In genomic region chr5:15673989-15674388, GRCm38 (mm10) we compare ENCODE assay signal across 17 mouse cellular contexts. TPM values are rescaled to one million over a fixed set of nuclear protein-coding genes. Genes with fewer than 3 reads are reported as not detected.
DNase-seq lines count a peak whose midpoint lies in the region; ATAC-seq lines count a peak whose summit lies in the region.
"Not testable (repeated sequence)": the region's sequence is repeated elsewhere in the genome, so short reads cannot be mapped to it uniquely, and the experiment has no call there.
"Had no signal": no experiment of that assay in that cellular context is flagged by ENCODE, and none has a peak within 500 bp of the region (broad histone marks: within the 10 kb centered on the region; RNA-seq: fewer than 3 reads in every experiment).

No protein-coding gene starts in this region.

- DNase-seq in hindbrain, embryonic 14.5 days (ENCODE audit: low spot score); midbrain, embryonic 11.5 days (ENCODE audit: low spot score, missing footprints); neural tube, embryonic 11.5 days (ENCODE audit: low spot score): not testable (repeated sequence)

- H3K27me3 ChIP-seq in forebrain, embryonic 12.5 days; heart, embryonic 12.5 days (replicated peaks); hindbrain, embryonic 14.5 days (ENCODE audit: control insufficient read depth, insufficient read depth, low read length); midbrain, embryonic 11.5 days (ENCODE audit: control insufficient read depth, insufficient read depth, low read length); neural tube, embryonic 11.5 days (ENCODE audit: control insufficient read depth, insufficient read depth, low read length): not testable (repeated sequence)

- not testable (repeated sequence) for H3K4me3 ChIP-seq in forebrain, embryonic 12.5 days (replicated peaks); heart, embryonic 12.5 days; hindbrain, embryonic 14.5 days (replicated peaks; ENCODE audit: low read length); midbrain, embryonic 11.5 days (ENCODE audit: low read depth, low read length); neural tube, embryonic 11.5 days (ENCODE audit: low read depth, low read length)

- H3K9me3 ChIP-seq in forebrain, embryonic 12.5 days = peaks cover 13% of the 10 kb centered on the region
- H3K9me3 ChIP-seq in heart, embryonic 12.5 days (replicated peaks) = peaks cover 19% of the 10 kb centered on the region
- H3K9me3 ChIP-seq in hindbrain, embryonic 14.5 days (ENCODE audit: control insufficient read depth, low read length) = peaks cover 21% of the 10 kb centered on the region
- peaks cover 11% of the 10 kb centered on the region; the same call in 1 of the 2 replicates for H3K9me3 ChIP-seq in midbrain, embryonic 11.5 days (ENCODE audit: control insufficient read depth, low read length)
- not testable (repeated sequence) for H3K9me3 ChIP-seq in neural tube, embryonic 11.5 days (ENCODE audit: control insufficient read depth, low read length)

- not testable (repeated sequence) for H3K4me2 ChIP-seq in forebrain, embryonic 12.5 days; heart, embryonic 12.5 days; hindbrain, embryonic 14.5 days (replicated peaks); midbrain, embryonic 11.5 days; neural tube, embryonic 11.5 days (ENCODE audit: low read depth)

- H3K4me1 ChIP-seq in forebrain, embryonic 12.5 days; heart, embryonic 12.5 days (replicated peaks); hindbrain, embryonic 14.5 days (replicated peaks; ENCODE audit: control insufficient read depth, insufficient read depth, low read length); midbrain, embryonic 11.5 days (ENCODE audit: control insufficient read depth, insufficient read depth, low read length); neural tube, embryonic 11.5 days (ENCODE audit: control insufficient read depth, insufficient read depth, low read length): not testable (repeated sequence)

- H3K36me3 ChIP-seq in forebrain, embryonic 12.5 days (replicated peaks); heart, embryonic 12.5 days; hindbrain, embryonic 14.5 days (replicated peaks; ENCODE audit: control insufficient read depth, insufficient read depth); midbrain, embryonic 11.5 days (ENCODE audit: control insufficient read depth, insufficient read depth, low read length); neural tube, embryonic 11.5 days (ENCODE audit: control insufficient read depth, insufficient read depth, low read length): not testable (repeated sequence)

- H3K9ac ChIP-seq in forebrain, embryonic 12.5 days; heart, embryonic 12.5 days; hindbrain, embryonic 14.5 days; midbrain, embryonic 11.5 days (ENCODE audit: low read length); neural tube, embryonic 11.5 days (ENCODE audit: low read length): not testable (repeated sequence)

- peak; percentile 61; the same call in 1 of the 2 replicates for ATAC-seq in forebrain, embryonic 12.5 days (ENCODE audit: low FRiP score)
- peak; percentile 74; the same call in 1 of the 2 replicates for ATAC-seq in heart, embryonic 12.5 days (ENCODE audit: insufficient number of reproducible peaks, low FRiP score)
- peak; percentile 71; the same call in 1 of the 2 replicates for ATAC-seq in hindbrain, embryonic 14.5 days (ENCODE audit: low FRiP score)
- ATAC-seq in midbrain, embryonic 11.5 days (ENCODE audit: low FRiP score) = 0 out of 2 replicates have a peak, but pooled peaks have one; percentile 54
- peak; percentile 60 for ATAC-seq in neural tube, embryonic 11.5 days (ENCODE audit: insufficient read depth, low FRiP score, low TSS enrichment)

- 79% methylated on average over 2 of the region's 2 CpGs for WGBS in forebrain, embryonic 12.5 days
- WGBS in heart, embryonic 12.5 days = 69% methylated on average over 2 of the region's 2 CpGs
- WGBS in hindbrain, embryonic 14.5 days = 75% methylated on average over 2 of the region's 2 CpGs
- 77% methylated on average over 2 of the region's 2 CpGs for WGBS in midbrain, embryonic 11.5 days
- 59% methylated on average over 2 of the region's 2 CpGs for WGBS in neural tube, embryonic 11.5 days

- not testable (repeated sequence) for H3K27ac ChIP-seq in forebrain, embryonic 12.5 days; heart, embryonic 12.5 days (ENCODE audit: poor library complexity, severe bottlenecking); hindbrain, embryonic 14.5 days; midbrain, embryonic 11.5 days (ENCODE audit: low read depth, low read length); neural tube, embryonic 11.5 days (ENCODE audit: low read depth, low read length)

RNA-seq across cellular contexts. Expression of gene 4930572O03Rik, which starts 17.1 kb away (rescaled TPM):
- polyA plus RNA-seq in forebrain, embryonic 12.5 days (2016; fragmentation: Nextera tagmentation; extraction: Ambion mirVana) = not detected in 2 replicates
- polyA plus RNA-seq in heart, embryonic 12.5 days (2016; fragmentation: Nextera tagmentation; extraction: Ambion mirVana) = not detected in 2 replicates
- not detected in 2 replicates for polyA plus RNA-seq in hindbrain, embryonic 14.5 days (2014; fragmentation: Nextera tagmentation; extraction: Ambion mirVana)
- polyA plus RNA-seq in midbrain, embryonic 11.5 days (2014; fragmentation: Nextera tagmentation; extraction: Ambion mirVana) = not detected in 2 replicates
- not detected in 2 replicates for polyA plus RNA-seq in neural tube, embryonic 11.5 days (2014; fragmentation: Nextera tagmentation; extraction: Ambion mirVana)
- polyA plus RNA-seq: activated CD4-positive, CD25-positive, alpha-beta regulatory T cell, adult 4 months; CD4-positive, CD25-positive, alpha-beta regulatory T cell, adult 4 months; cerebellum, adult 2 months; cortical plate, adult 2 months; embryonic facial prominence, embryonic 10.5 days; embryonic facial prominence, embryonic 12.5 days; embryonic facial prominence, embryonic 14.5 days; forebrain, embryonic 11.5 days; forebrain, embryonic 14.5 days; forebrain, embryonic 16.5 days; G1E; Patski had no signal

RNA-seq across cellular contexts. Expression of gene Speer4c, which starts 40.1 kb away (rescaled TPM):
- polyA plus RNA-seq in forebrain, embryonic 12.5 days (2016; fragmentation: Nextera tagmentation; extraction: Ambion mirVana) = not detected in 2 replicates
- polyA plus RNA-seq in heart, embryonic 12.5 days (2016; fragmentation: Nextera tagmentation; extraction: Ambion mirVana) = not detected in 2 replicates
- polyA plus RNA-seq in hindbrain, embryonic 14.5 days (2014; fragmentation: Nextera tagmentation; extraction: Ambion mirVana) = not detected in 2 replicates
- polyA plus RNA-seq in midbrain, embryonic 11.5 days (2014; fragmentation: Nextera tagmentation; extraction: Ambion mirVana) = not detected in 2 replicates
- not detected in 2 replicates for polyA plus RNA-seq in neural tube, embryonic 11.5 days (2014; fragmentation: Nextera tagmentation; extraction: Ambion mirVana)
- polyA plus RNA-seq: activated CD4-positive, CD25-positive, alpha-beta regulatory T cell, adult 4 months; CD4-positive, CD25-positive, alpha-beta regulatory T cell, adult 4 months; cerebellum, adult 2 months; cortical plate, adult 2 months; embryonic facial prominence, embryonic 10.5 days; embryonic facial prominence, embryonic 12.5 days; forebrain, embryonic 11.5 days; forebrain, embryonic 14.5 days; forebrain, embryonic 16.5 days; G1E; Patski had no signal

RNA-seq across cellular contexts. Expression of gene Speer4d, which starts 55.1 kb away (rescaled TPM):
- polyA plus RNA-seq in forebrain, embryonic 12.5 days (2016; fragmentation: Nextera tagmentation; extraction: Ambion mirVana) = not detected in 2 replicates
- 0.50 TPM in 1 of 2 replicates, not detected in the other for polyA plus RNA-seq in heart, embryonic 12.5 days (2016; fragmentation: Nextera tagmentation; extraction: Ambion mirVana)
- polyA plus RNA-seq in hindbrain, embryonic 14.5 days (2014; fragmentation: Nextera tagmentation; extraction: Ambion mirVana) = not detected in 2 replicates
- not detected in 2 replicates for polyA plus RNA-seq in midbrain, embryonic 11.5 days (2014; fragmentation: Nextera tagmentation; extraction: Ambion mirVana)
- not detected in 2 replicates for polyA plus RNA-seq in neural tube, embryonic 11.5 days (2014; fragmentation: Nextera tagmentation; extraction: Ambion mirVana)
- polyA plus RNA-seq: activated CD4-positive, CD25-positive, alpha-beta regulatory T cell, adult 4 months; CD4-positive, CD25-positive, alpha-beta regulatory T cell, adult 4 months; cortical plate, adult 2 months; embryonic facial prominence, embryonic 10.5 days; embryonic facial prominence, embryonic 12.5 days; embryonic facial prominence, embryonic 14.5 days; forebrain, embryonic 11.5 days; forebrain, embryonic 14.5 days; forebrain, embryonic 16.5 days; G1E; Patski had no signal
